Mouse (Mus musculus) C2C12 (cell line): ENCODE results near the gene Nudt17. TPM values are rescaled to one million over a fixed set of nuclear protein-coding genes. Genes with fewer than 3 reads are reported as not detected.
A peak's percentile ranks its signal among the peaks of the same experiment; 100 is the strongest.
"Not testable (repeated sequence)": the region's sequence is repeated elsewhere in the genome, so short reads cannot be mapped to it uniquely, and the experiment has no call there.

ENCODE experiments used
- H3K27me3 ChIP-seq: one replicate; pipeline ENCODE4 v1.6.1; 2011; ENCODE audit not compliant: control insufficient read depth, insufficient read depth, insufficient read length
- H3K36me3 ChIP-seq: one replicate; pipeline ENCODE4 v1.6.1; 2011; ENCODE audit not compliant: control insufficient read depth, insufficient read depth
- H3K4me3 ChIP-seq: one replicate; pipeline ENCODE4 v1.5.1; 2011; ENCODE audit warnings: mild to moderate bottlenecking, control low read depth; ENCODE audit not compliant: poor library complexity, insufficient read depth, severe bottlenecking
- H3K79me2 ChIP-seq: one replicate; pipeline ENCODE4 v1.6.1; 2011; ENCODE audit not compliant: control insufficient read depth, insufficient read depth
- H3K79me3 ChIP-seq: one replicate; pipeline ENCODE4 v1.6.1; 2011; ENCODE audit warnings: low read depth, control low read depth
- H3ac ChIP-seq: one replicate; pipeline ENCODE3; 2011; ENCODE audit warnings: low read depth; ENCODE audit not compliant: control insufficient read depth, insufficient read length
- CEBPB ChIP-seq: IDR thresholded peaks from one replicate; pipeline ENCODE4 v1.6.1; 2011; ENCODE audit warnings: low read depth, mild to moderate bottlenecking, control low read depth, moderate library complexity
- CTCF ChIP-seq: IDR thresholded peaks from one replicate; pipeline ENCODE4 v1.5.1; 2011; ENCODE audit not compliant: control insufficient read depth, insufficient read depth, insufficient read length
- FOSL1 ChIP-seq: IDR thresholded peaks from one replicate; pipeline ENCODE4 v1.8.0; 2011; ENCODE audit warnings: mild to moderate bottlenecking, low read length; ENCODE audit not compliant: poor library complexity, insufficient read depth, severe bottlenecking
- MAX ChIP-seq: IDR thresholded peaks from one replicate; pipeline ENCODE4 v1.6.1; 2011; ENCODE audit warnings: mild to moderate bottlenecking, control low read depth
- MYOD1 ChIP-seq: IDR thresholded peaks from one replicate; pipeline ENCODE4 v1.6.1; 2011; ENCODE audit warnings: low read depth; ENCODE audit not compliant: control insufficient read depth, insufficient read length
- MYOG ChIP-seq: IDR thresholded peaks from one replicate; pipeline ENCODE4 v1.6.1; 2011; ENCODE audit not compliant: control insufficient read depth, insufficient read length; ENCODE audit errors: extremely low read depth
- USF1 ChIP-seq: IDR thresholded peaks from one replicate; pipeline ENCODE4 v1.6.1; 2011; ENCODE audit warnings: low read depth, mild to moderate bottlenecking, control low read depth, moderate library complexity
- long read RNA-seq, 2 experiments: library from polyadenylated mRNA; unstranded; transcript quantifications; one replicate each; pipeline ENCODE4 v2.0.0; 2019 to 2020
- polyA plus RNA-seq: library from polyadenylated mRNA; unstranded; fragments of >200 nt; fragmentation: generic; extraction: Trizol; gene quantifications from one replicate; pipeline ENCODE4 v1.2.1, GENCODE M21; 2012; ENCODE audit warnings: missing spikeins

Nudt17 gene
- polyA plus RNA-seq = 3.2 TPM
- long read RNA-seq, experiment 1 = 0 reads
- long read RNA-seq, experiment 2 = 0 reads

DNA sequence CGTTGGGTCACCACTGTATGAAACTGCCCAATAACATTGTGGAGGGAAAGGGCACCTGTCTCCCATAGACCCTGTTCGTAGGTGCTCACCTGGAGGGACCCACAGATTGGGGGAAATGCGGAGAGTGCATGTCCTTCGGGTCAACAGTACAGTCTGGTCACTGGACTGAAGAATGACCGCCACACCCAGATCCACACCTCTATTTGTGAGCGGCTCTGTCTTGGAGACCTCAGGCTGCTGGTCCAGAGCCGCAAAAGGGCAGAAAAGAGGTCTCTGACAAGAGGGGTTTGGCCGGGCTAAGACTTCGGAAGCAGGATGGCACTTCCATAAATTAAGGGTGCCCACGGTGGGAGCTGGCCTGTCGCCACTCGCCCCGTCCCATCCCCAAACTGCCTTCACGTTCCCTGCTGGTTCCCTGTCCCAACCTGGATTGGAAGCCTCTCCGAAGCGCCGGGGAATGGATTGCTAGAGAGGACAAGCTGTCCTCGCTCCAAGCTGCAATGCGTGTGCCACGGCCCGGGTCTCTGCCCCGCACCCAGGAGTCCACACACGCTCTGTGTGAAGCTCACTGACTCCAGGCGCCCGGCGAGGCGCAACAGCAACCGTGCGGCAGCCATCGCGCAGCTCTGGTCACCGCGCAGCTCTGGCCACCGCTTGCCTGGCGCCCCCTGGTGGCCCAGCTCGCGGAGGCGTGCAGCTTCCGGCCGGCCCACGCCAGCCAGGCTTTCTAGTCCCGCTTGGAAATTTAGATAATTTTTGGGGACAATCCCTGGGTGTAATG, at the start of gene Nudt17:
TSS of gene Nudt17 (minus strand) at position 660 of the 781 bp plus-strand sequence.
- peak within 1 kb of the TSS; percentile 16 for H3K4me3 ChIP-seq
- H3K79me3 ChIP-seq = no peaks in the 10 kb centered on the region
- H3K27me3 ChIP-seq = no peaks in the 10 kb centered on the region
- H3K79me2 ChIP-seq = no peaks in the 10 kb centered on the region
- H3K36me3 ChIP-seq = peaks cover 52% of the 10 kb centered on the region
- H3ac ChIP-seq = peak within 1 kb of the TSS; percentile 23
- TF ChIP-seq FOSL1 (no peak), MAX (peak; percentile 36), MYOG (no peak), MYOD1 (no peak), USF1 (no peak), CEBPB (no peak), CTCF (peak; percentile 99)

DNA sequence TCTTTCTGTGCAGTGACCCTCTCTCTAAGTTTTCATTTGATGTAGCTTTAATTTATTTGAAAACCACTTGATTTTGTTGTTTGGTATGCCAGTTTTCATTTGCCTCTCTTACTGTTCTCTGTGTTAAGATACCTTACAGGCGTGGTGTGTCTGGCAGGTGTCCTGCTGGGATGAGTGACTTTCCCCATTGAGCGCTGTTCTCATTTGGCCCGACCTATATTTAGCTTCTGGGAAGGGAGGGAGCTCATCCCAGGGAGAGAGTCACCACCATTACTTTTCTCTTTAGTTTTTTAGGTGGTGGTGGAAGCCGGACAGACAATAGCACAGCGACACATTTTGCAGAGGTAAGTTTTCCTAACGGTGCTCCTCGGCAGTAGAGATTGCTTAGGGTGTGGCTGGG, 49.3 kb upstream of the Nudt17 start:
- Histone ChIP-seq H3K36me3 (no peaks in the 10 kb centered on the region), H3ac (no peak overlapping the region), H3K79me2 (peaks cover 6% of the 10 kb centered on the region), H3K4me3 (no peak overlapping the region), H3K79me3 (no peaks in the 10 kb centered on the region), H3K27me3 (no peaks in the 10 kb centered on the region)
- TF ChIP-seq FOSL1 = no peak
- no peak for TF ChIP-seq USF1
- no peak for TF ChIP-seq MYOG
- TF ChIP-seq CEBPB = no peak
- no peak for TF ChIP-seq CTCF
- no peak for TF ChIP-seq MYOD1
- no peak for TF ChIP-seq MAX

DNA sequence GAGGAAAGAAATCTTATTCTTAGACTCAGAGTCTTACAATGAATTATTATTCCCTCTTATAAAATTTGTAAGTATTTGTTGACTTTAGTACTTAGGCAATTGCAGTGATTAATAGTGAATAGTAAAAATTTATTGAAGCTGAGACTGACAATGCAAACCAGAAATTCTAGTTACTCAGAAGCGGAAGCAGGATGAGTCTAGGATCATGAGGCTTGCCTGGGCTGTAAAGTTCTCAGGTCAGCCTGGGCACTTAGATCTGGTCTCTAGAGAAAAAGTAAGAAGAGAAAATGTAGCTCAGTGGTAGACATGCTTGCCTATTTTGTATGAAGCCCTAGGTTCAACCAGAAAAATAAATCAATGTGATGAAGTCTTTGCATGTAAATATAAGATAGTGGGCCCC, 47.6 kb upstream of the Nudt17 start:
- H3K36me3 ChIP-seq = no peaks in the 10 kb centered on the region
- peaks cover 3% of the 10 kb centered on the region for H3K79me3 ChIP-seq
- no peaks in the 10 kb centered on the region for H3K27me3 ChIP-seq
- H3K4me3 ChIP-seq = no peak overlapping the region
- no peak for TF ChIP-seq MYOG
- TF ChIP-seq CEBPB = no peak
- no peak for TF ChIP-seq FOSL1
- no peak for TF ChIP-seq CTCF
- TF ChIP-seq USF1 = no peak
- no peak for TF ChIP-seq MAX
- no peak for TF ChIP-seq MYOD1
- H3ac ChIP-seq = no peak overlapping the region
- H3K79me2 ChIP-seq = peaks cover 6% of the 10 kb centered on the region

DNA sequence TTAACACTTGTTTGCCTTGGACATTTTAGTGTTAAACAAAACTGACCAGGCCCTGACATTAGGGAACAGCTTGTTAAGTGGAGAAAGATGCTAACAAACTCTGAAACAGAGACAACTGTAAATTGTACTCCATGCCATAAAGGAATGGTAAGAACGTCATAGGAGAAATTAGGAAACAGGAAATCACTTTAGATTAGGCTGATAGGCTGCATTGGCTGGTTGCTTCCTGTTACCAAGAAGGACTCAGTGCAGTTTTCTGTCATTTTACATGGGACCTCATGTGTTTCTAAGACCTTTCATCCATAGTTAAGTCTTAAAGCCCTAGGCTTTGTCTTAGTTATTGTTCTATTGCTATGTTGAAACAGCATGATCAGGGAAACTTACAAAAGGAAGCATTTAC, 38.5 kb upstream of the Nudt17 start:
- H3K27me3 ChIP-seq = no peaks in the 10 kb centered on the region
- H3K4me3 ChIP-seq = no peak overlapping the region
- no peaks in the 10 kb centered on the region for H3K36me3 ChIP-seq
- no peak overlapping the region for H3ac ChIP-seq
- TF ChIP-seq MAX = no peak
- TF ChIP-seq USF1 = no peak
- TF ChIP-seq CEBPB = no peak
- TF ChIP-seq MYOG = no peak
- no peak for TF ChIP-seq CTCF
- TF ChIP-seq MYOD1 = no peak
- TF ChIP-seq FOSL1 = no peak
- peaks cover 31% of the 10 kb centered on the region for H3K79me3 ChIP-seq
- peaks cover 82% of the 10 kb centered on the region for H3K79me2 ChIP-seq

DNA sequence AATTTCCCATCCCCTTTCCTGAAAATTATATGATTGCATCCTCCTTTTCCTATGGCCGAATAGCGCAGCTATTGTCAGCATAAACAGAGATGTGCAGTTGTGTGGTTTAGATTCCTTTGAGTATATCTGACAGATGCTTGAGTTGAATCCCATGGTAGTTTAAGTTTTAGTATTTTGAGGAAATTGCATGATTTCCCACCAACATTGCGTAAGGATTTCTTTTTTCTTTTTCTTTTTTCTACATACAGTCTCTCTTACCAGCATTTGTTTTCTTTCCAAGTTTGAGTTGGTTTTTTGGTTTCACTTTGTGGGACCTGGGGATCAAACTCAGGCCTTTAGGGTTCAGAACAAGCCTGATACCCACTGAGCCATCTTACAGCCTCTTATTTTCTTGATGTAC, 36.0 kb upstream of the Nudt17 start:
- H3K36me3 ChIP-seq = no peaks in the 10 kb centered on the region
- peaks cover 85% of the 10 kb centered on the region for H3K79me2 ChIP-seq
- no peaks in the 10 kb centered on the region for H3K27me3 ChIP-seq
- H3K4me3 ChIP-seq = no peak overlapping the region
- TF ChIP-seq USF1 (no peak), MYOG (no peak), MAX (no peak), CEBPB (no peak), MYOD1 (no peak), FOSL1 (no peak), CTCF (no peak)
- H3K79me3 ChIP-seq = peaks cover 37% of the 10 kb centered on the region
- H3ac ChIP-seq = no peak overlapping the region

DNA sequence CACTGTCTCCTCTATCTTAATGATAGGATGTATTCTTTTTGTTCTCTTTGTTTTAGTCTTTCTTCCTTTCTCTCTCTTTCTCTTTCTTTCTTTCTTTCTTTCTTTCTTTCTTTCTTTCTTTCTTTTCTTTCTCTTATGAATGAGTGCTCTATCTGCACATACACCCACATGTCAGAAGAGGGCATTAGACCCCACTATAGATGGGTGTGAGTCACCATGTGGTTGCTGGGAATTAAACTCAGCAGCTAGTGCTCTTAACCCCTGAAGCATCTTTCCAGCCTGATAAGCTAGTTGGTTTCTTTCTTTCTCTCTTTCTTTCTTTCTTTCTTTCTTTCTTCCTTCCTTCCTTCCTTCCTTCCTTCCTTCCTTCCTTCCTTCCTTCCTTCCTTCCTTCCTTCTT, 31.9 kb upstream of the Nudt17 start:
- not testable (repeated sequence) for H3K27me3 ChIP-seq, H3ac ChIP-seq, H3K4me3 ChIP-seq, H3K36me3 ChIP-seq
- H3K79me3 ChIP-seq = peaks cover 40% of the 10 kb centered on the region
- H3K79me2 ChIP-seq = peaks cover 88% of the 10 kb centered on the region
